Mouse (Mus musculus): ENCODE data around the gene Srpr.

Srpr gene

GRCm38 (mm10) chr9:35192983-35193542 lies 6.9 kb upstream of the Srpr start:
- no peak for DNase-seq

- no peak for DNase-seq
Measured at GRCm38 (mm10) chr9:35194048-35194447, 5.9 kb upstream of the Srpr start.

GRCm38 (mm10) chr9:35197625-35198024 lies 2.4 kb upstream of the Srpr start:
- no peak for DNase-seq

GRCm38 (mm10) chr9:35198351-35198750 lies 1.6 kb upstream of the Srpr start:
- DNase-seq = no peak

GRCm38 (mm10) chr9:35198945-35199771 lies 817 bp upstream of the Srpr start:
- DNase-seq = no peak

GRCm38 (mm10) chr9:35200529-35201060 lies 620 bp downstream of the Srpr start:
- no peak for DNase-seq

GRCm38 (mm10) chr9:35203536-35203935 lies 3.6 kb downstream of the Srpr start:
- DNase-seq = no peak

GRCm38 (mm10) chr9:35204421-35204820 lies 4.4 kb downstream of the Srpr start:
- no peak for DNase-seq

- peak; percentile 99 for DNase-seq
Measured at GRCm38 (mm10) chr9:35210542-35211474, 10.8 kb downstream of the Srpr start, which contains the start of gene Foxred1. Gene Foxred1 (minus strand): TSS chr9:35211055.

- DNase-seq = no peak
Measured at GRCm38 (mm10) chr9:35211573-35212511, 11.9 kb downstream of the Srpr start.

GRCm38 (mm10) chr9:35217963-35218362 lies 18.0 kb downstream of the Srpr start:
- DNase-seq = no peak

GRCm38 (mm10) chr9:35223466-35223865 lies 23.5 kb downstream of the Srpr start:
- no peak for DNase-seq

GRCm38 (mm10) chr9:35228671-35229070 lies 28.7 kb downstream of the Srpr start:
- no peak for DNase-seq

GRCm38 (mm10) chr9:35235996-35236395 lies 36.0 kb downstream of the Srpr start:
- DNase-seq = no peak

GRCm38 (mm10) chr9:35238371-35238770 lies 38.4 kb downstream of the Srpr start:
- no peak for DNase-seq

- DNase-seq = no peak
Measured at GRCm38 (mm10) chr9:35238915-35239571, 39.1 kb downstream of the Srpr start.

GRCm38 (mm10) chr9:35239734-35240133 lies 39.8 kb downstream of the Srpr start:
- no peak for DNase-seq

- no peak for DNase-seq
Measured at GRCm38 (mm10) chr9:35247405-35247804, 47.4 kb downstream of the Srpr start.

GRCm38 (mm10) chr9:35249476-35249875 lies 49.5 kb downstream of the Srpr start:
- DNase-seq = no peak

- DNase-seq = no peak
Measured at GRCm38 (mm10) chr9:35257365-35257764, 57.4 kb downstream of the Srpr start.

- DNase-seq = no peak
Measured at GRCm38 (mm10) chr9:35262418-35262817, 62.4 kb downstream of the Srpr start.
